Mouse (Mus musculus) stomach, adult 2 months (tissue): ENCODE data around the gene Chtf18. TPM values are rescaled to one million over a fixed set of nuclear protein-coding genes. Genes with fewer than 3 reads are reported as not detected.

Experiments used
- polyA plus RNA-seq: library from polyadenylated mRNA; depleted of rRNA; stranded (reverse); fragments of >200 nt; gene quantifications from 2 replicates; pipeline ENCODE4 v1.2.3, GENCODE M21; 2012; rRNA removed

The Chtf18 gene
- polyA plus RNA-seq: 3.3 TPM in 2 replicates

DNA sequence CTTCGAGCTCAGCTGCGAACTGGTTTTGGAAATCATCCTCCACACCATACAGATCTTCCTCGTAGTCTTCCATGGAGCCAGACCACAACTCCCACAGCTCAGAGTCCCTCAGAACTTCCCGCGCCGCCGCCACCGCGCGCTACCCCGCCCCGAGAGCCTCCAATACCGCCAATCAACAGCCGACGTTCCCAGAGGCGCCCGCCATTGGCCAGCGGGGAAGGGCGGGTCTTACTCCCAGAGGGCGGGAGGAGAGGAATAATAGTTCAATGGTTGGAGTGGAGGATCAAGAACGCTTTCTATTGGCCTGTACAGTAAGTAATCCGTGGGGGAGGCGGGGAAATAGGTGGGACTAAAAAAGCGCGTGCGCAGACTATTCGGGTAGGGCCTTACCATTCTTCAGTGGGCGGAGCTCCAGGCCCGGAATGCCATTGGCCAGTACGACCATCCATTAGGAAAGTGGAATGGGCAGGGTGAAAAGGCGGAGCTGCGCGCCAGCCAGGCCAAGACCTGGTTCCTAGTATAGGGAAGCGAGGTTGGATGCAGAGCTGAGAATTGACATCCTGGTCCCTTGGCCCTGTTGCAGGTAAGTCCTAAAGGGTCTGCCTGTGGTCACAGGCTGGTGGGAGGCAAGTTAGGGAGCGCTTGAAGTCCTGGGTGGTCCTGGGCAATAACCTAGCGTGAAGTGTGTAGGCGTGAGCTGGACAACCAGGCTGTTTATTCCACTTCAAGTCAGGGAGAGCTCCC, at the start of gene Chtf18, which contains the start of gene Rpusd1:
Chtf18 (minus strand) TSS at position 155 of the 744 bp plus-strand sequence.
Rpusd1 (plus strand) TSS at position 406 of the 744 bp plus-strand sequence.

DNA sequence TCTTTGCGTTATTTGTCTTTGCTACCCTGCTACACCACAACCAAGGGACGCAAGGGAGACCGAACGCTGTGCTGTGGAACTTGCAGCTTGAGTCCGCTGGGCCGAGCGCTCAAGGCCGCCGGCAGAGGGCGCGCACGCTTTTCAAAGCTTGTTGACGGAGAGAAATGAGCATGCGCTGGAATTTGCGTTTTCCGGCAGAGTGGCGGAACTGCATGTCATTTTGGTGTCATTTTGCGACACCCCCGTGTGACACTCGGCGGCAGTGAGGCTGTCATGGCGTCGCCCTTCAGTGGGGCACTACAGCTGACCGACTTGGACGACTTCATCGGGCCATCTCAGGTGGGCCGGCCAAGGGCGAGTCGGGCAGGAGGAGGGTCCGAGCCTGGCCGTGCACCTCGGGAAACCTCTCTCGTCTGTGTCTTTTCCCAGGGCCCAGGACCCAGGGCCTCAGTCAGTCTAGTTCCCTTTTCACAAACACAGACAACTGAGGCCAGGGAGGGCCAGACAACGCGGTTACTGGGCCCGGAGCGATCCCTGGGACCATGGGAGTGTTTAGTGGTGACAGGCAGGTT, 46.4 kb upstream of the Chtf18 start, which contains the start of gene Narfl:
Narfl (plus strand) TSS at position 228 of the 572 bp plus-strand sequence.

DNA sequence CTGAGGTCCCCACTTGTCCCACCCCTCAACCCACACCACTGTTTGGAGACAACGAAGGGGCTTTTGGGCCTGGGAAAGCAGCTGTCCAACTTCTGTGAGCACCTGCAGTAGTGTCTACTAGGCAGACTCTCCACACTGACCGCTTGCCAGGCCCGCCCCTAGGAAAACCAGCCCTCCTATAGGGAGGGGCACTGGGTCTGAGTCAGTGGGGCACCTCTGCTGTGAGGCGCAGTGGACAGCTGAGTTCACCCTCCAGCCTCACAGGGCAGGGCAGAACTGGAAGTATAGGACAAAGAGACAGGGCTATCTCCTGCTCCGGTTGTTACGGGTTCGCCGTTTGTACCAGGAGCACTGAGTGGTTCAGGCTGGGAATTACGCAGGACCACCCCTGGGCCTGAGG, 27.0 kb upstream of the Chtf18 start, which contains the start of gene Msln:
Msln (minus strand) TSS at position 138 of the 400 bp plus-strand sequence.

DNA sequence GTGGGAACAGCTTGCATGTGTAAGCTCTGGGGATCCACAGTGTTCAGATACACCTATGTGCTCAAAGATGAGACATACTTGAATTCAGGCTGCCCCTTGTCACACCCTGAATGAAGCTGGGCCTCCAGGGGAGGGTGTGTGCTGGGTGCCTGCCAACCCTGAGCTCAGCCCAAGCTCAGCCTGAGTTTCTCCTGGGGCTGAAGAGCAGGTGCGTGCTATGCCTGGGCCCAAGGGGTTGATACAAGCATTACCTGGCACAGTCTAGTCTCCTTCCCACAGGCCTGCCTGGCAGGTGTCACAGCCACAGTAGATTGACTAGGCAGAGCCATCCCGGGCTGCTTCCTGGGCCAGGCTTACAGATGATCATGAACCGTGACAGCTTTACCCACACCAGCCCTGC, 8.5 kb upstream of the Chtf18 start, which contains the start of gene Mslnl:
Mslnl (plus strand) TSS at position 298 of the 400 bp plus-strand sequence.

DNA sequence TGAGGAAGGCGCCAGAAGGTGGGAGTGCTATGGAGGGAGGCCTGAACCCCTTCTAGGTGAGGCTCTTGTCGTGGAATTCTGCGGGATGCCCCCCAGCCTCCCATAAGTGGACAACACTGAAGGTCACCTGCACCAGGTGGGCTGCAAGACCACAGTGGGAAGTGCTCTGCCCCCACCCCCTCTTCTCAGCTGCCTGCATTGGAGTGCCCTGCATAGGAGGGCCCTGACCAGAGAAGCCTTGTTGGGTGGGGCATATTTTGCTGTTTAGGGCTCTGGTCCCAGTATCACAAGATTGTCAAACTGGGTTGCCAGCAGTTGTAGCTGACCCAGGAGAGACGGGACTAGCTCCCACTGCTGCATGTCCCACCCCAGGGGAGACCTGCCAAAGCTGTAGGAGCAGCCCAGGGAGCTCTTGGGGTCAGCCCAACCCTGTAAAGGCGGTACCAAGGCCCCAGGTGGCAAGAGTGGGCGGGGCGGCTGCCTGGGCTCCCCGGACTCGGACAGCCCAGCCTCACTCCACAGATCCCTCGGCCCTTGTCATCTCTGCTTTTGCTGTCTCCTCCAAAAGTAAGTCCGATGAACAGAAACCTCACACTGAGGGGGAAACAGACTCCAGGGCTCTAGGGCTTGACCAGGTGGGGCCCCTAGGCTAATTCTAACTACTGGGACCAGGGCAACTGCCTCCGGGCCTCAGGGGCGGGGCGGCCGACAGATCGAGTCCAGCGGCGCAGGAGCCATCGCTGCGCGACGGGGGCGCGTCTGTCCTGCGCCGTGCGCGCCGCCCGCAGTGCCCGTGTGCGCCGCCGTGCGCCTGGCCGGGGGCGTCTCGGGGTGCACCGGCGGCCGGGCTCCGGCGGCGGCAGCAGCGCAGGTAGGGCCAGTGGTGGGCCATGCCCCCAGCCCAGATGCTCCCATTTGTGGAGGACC, 10.2 kb downstream of the Chtf18 start, which contains the start of gene Gng13:
Gng13 (plus strand) TSS at position 461 of the 927 bp plus-strand sequence.

Other genes starting within 250 kb of the Chtf18 start
- 0.04 TPM in 1 of 2 replicates, not detected in the other for gene Sstr5, start 230.1 kb downstream of the Chtf18 start, polyA plus RNA-seq
- gene Sox8, start 156.7 kb downstream of the Chtf18 start, polyA plus RNA-seq: 0.38 and 0.73 TPM in 2 replicates
- 9.1 and 11.0 TPM in 2 replicates for gene Lmf1, start 148.3 kb downstream of the Chtf18 start, polyA plus RNA-seq
- gene Gng13, start 10.2 kb downstream of the Chtf18 start, polyA plus RNA-seq: 0.09 and 0.11 TPM in 2 replicates
- gene Rpusd1, start 251 bp upstream of the Chtf18 start, polyA plus RNA-seq: 22.5 and 24.8 TPM in 2 replicates
- 0.24 and 0.38 TPM in 2 replicates for gene Mslnl, start 8.6 kb upstream of the Chtf18 start, polyA plus RNA-seq
- 3.5 and 10.2 TPM in 2 replicates for gene Msln, start 27.0 kb upstream of the Chtf18 start, polyA plus RNA-seq
- gene Narfl, start 46.4 kb upstream of the Chtf18 start, polyA plus RNA-seq: 7.1 and 8.7 TPM in 2 replicates
- 31.2 and 41.5 TPM in 2 replicates for gene Haghl, start 58.3 kb upstream of the Chtf18 start, polyA plus RNA-seq
- 0.18 TPM in 1 of 2 replicates, not detected in the other for gene Ccdc78, start 59.2 kb upstream of the Chtf18 start, polyA plus RNA-seq
- 68.2 and 76.3 TPM in 2 replicates for gene Fam173a, start 65.5 kb upstream of the Chtf18 start, polyA plus RNA-seq
- gene AC134908.4, start 68.2 kb upstream of the Chtf18 start, polyA plus RNA-seq: 0.63 TPM in 1 of 2 replicates, not detected in the other
- gene Metrn, start 69.7 kb upstream of the Chtf18 start, polyA plus RNA-seq: 20.0 and 33.4 TPM in 2 replicates
- gene Fbxl16, start 81.7 kb upstream of the Chtf18 start, polyA plus RNA-seq: 3.9 TPM in 2 replicates
- gene Wdr24, start 96.2 kb upstream of the Chtf18 start, polyA plus RNA-seq: 16.1 and 17.1 TPM in 2 replicates
- 42.8 and 51.7 TPM in 2 replicates for gene Jmjd8, start 101.4 kb upstream of the Chtf18 start, polyA plus RNA-seq
- gene Stub1, start 106.0 kb upstream of the Chtf18 start, polyA plus RNA-seq: 80.7 and 84.9 TPM in 2 replicates
- gene Rhbdl1, start 109.9 kb upstream of the Chtf18 start, polyA plus RNA-seq: 23.2 and 35.2 TPM in 2 replicates
- 51.3 and 66.3 TPM in 2 replicates for gene Gm20683, start 114.3 kb upstream of the Chtf18 start, polyA plus RNA-seq
- 46.7 and 73.7 TPM in 2 replicates for gene Rhot2, start 117.4 kb upstream of the Chtf18 start, polyA plus RNA-seq
- gene Wdr90, start 134.1 kb upstream of the Chtf18 start, polyA plus RNA-seq: 15.9 and 22.1 TPM in 2 replicates
- 114 and 227 TPM in 2 replicates for gene Mcrip2, start 141.3 kb upstream of the Chtf18 start, polyA plus RNA-seq
- 87.6 and 135 TPM in 2 replicates for gene Mettl26, start 147.7 kb upstream of the Chtf18 start, polyA plus RNA-seq
- 2.3 and 2.7 TPM in 2 replicates for gene Wfikkn1, start 153.4 kb upstream of the Chtf18 start, polyA plus RNA-seq
- gene Rab40c, start 192.3 kb upstream of the Chtf18 start, polyA plus RNA-seq: 32.5 and 35.9 TPM in 2 replicates
- gene Pigq, start 217.5 kb upstream of the Chtf18 start, polyA plus RNA-seq: 54.4 and 60.1 TPM in 2 replicates
- 0.06 TPM in 1 of 2 replicates, not detected in the other for gene Nhlrc4, start 217.5 kb upstream of the Chtf18 start, polyA plus RNA-seq
- 0.09 TPM in 1 of 2 replicates, not detected in the other for gene A930017K11Rik, start 225.1 kb upstream of the Chtf18 start, polyA plus RNA-seq